Mouse (Mus musculus): ENCODE measurements at regions not wholly inside any gene's neighbourhood (a gene's known extent, or its start where the extent isn't known, plus 50 kb on each side); places are given as distances from the start of the nearest gene placed in this dataset.

GRCm38 (mm10) chr10:98805013-98805412 is 109.2 kb upstream of the Atp2b1 start:
- ATAC-seq (ENCODE audit: poor library complexity, severe bottlenecking), result peak; percentile 95

- no peak for ATAC-seq (ENCODE audit: poor library complexity, severe bottlenecking)
Measured at GRCm38 (mm10) chr10:98806798-98807535, 107.2 kb upstream of the Atp2b1 start.

- ATAC-seq (ENCODE audit: poor library complexity, severe bottlenecking), result no peak
Measured at GRCm38 (mm10) chr10:98808644-98809043, 105.6 kb upstream of the Atp2b1 start.

- no peak for ATAC-seq (ENCODE audit: poor library complexity, severe bottlenecking)
Measured at GRCm38 (mm10) chr10:98829051-98829450, 85.2 kb upstream of the Atp2b1 start.

- ATAC-seq (ENCODE audit: poor library complexity, severe bottlenecking), result peak; percentile 84
Measured at GRCm38 (mm10) chr10:98831488-98831887, 82.7 kb upstream of the Atp2b1 start.

GRCm38 (mm10) chr10:98837289-98838181 is 76.7 kb upstream of the Atp2b1 start:
- no peak for ATAC-seq (ENCODE audit: poor library complexity, severe bottlenecking)

- no peak for ATAC-seq (ENCODE audit: poor library complexity, severe bottlenecking)
Measured at GRCm38 (mm10) chr10:98838926-98839679, 75.1 kb upstream of the Atp2b1 start.

GRCm38 (mm10) chr10:98839963-98840362 is 74.2 kb upstream of the Atp2b1 start:
- ATAC-seq (ENCODE audit: poor library complexity, severe bottlenecking), result no peak

- ATAC-seq (ENCODE audit: poor library complexity, severe bottlenecking), result no peak
Measured at GRCm38 (mm10) chr10:98840411-98840810, 73.8 kb upstream of the Atp2b1 start.

- peak; percentile 2; the same call in 1 of the 2 replicates for ATAC-seq (ENCODE audit: poor library complexity, severe bottlenecking)
Measured at GRCm38 (mm10) chr10:98840957-98841831, 73.0 kb upstream of the Atp2b1 start.

- ATAC-seq (ENCODE audit: poor library complexity, severe bottlenecking), result peak; percentile 45
Measured at GRCm38 (mm10) chr10:98841860-98842259, 72.3 kb upstream of the Atp2b1 start.

- ATAC-seq (ENCODE audit: poor library complexity, severe bottlenecking), result peak; percentile 85
Measured at GRCm38 (mm10) chr10:98842721-98843120, 71.5 kb upstream of the Atp2b1 start.

GRCm38 (mm10) chr10:98849851-98850250 is 64.4 kb upstream of the Atp2b1 start:
- no peak for ATAC-seq (ENCODE audit: poor library complexity, severe bottlenecking)

- ATAC-seq (ENCODE audit: poor library complexity, severe bottlenecking), result 0 out of 2 replicates have a peak, but pooled peaks have one; percentile 18
Measured at GRCm38 (mm10) chr10:98857395-98857794, 56.8 kb upstream of the Atp2b1 start.

- no peak for ATAC-seq (ENCODE audit: poor library complexity, severe bottlenecking)
Measured at GRCm38 (mm10) chr10:98861521-98861920, 52.7 kb upstream of the Atp2b1 start.

- no peak for ATAC-seq (ENCODE audit: poor library complexity, severe bottlenecking)
Measured at GRCm38 (mm10) chr10:98862712-98863111, 51.5 kb upstream of the Atp2b1 start.

- ATAC-seq (ENCODE audit: poor library complexity, severe bottlenecking), result no peak
Measured at GRCm38 (mm10) chr10:98864384-98864783, 49.8 kb upstream of the Atp2b1 start.
